Mouse (Mus musculus): ENCODE results near the gene Zfp275. TPM values are rescaled to one million over a fixed set of nuclear protein-coding genes. Genes with fewer than 3 reads are reported as not detected.

Gene Zfp275
- total and polyA plus RNA-seq, 3 experiments = 15.5 to 19.1 (median 17.9) TPM

DNA sequence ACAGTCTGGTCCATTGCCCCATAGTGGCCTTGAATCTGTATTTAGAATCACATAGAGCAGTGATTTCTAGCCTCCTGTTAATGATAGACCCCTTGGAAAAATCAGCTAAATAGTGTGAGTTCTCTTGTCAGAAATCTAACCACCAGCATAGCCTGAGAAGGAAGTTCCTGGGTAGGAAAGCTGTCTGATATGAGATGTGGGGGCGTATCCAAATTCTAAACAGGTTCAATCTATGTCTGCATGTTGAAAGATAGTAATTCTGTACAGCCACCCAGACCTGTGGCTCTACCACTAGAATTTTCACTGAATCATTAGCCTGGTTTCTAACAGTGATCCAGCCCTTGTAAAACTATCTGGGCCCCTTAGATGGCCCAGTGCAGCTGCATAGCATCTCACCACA, 1.4 kb downstream of the Zfp275 start:
- peak overlapping the region; percentile 89 for H3K9ac ChIP-seq (ENCODE audit: insufficient read depth, low read depth)
- peaks cover 24% of the 10 kb centered on the region for H3K79me2 ChIP-seq (replicated peaks; ENCODE audit: control insufficient read depth, extremely low read depth, insufficient read depth, poor library complexity, severe bottlenecking)
- H3K4me3 ChIP-seq (replicated peaks in 1 of 3; ENCODE audit: low read depth in 2 of 3, low read length in 2 of 3, poor library complexity in 1 of 3) = peak overlapping the region; percentile 59 to 97 (median 79)
- H3K27me3 ChIP-seq (replicated peaks) = no peaks in the 10 kb centered on the region
- in situ Hi-C loops (cut with MboI; ENCODE audit: low pct_ligation_motif_present, low pct_unique_long_range_greater_than_20kb, low sequenced_read_pairs) (no loop called here), dilution Hi-C loops (cut with MboI; ENCODE audit: extremely low pct_ligation_motif_present, extremely low pct_unique_long_range_greater_than_20kb, low sequenced_read_pairs) (no loop called here)
- H3K36me3 ChIP-seq (replicated peaks in 1 of 2; ENCODE audit: control insufficient read depth in 1 of 2, insufficient read depth in 1 of 2, low read length in 1 of 2) = peaks cover 0 to 13% of the 10 kb centered on the region in 2 experiments
- peaks cover 0 to 22% of the 10 kb centered on the region in 2 experiments; a peak in 2 of 4 replicates for H3K4me1 ChIP-seq (ENCODE audit: control insufficient read depth in 1 of 2, insufficient read depth in 2 of 2)
- no peak overlapping the region for H3K27ac ChIP-seq (ENCODE audit: insufficient read depth, low read depth)
- DNase-seq (ENCODE audit: extremely low read depth) = no peak
- TF ChIP-seq JUND (conservative IDR thresholded peaks at IDR 0.05; ENCODE audit: low read depth, low read length) (no peak), HCFC1 (IDR thresholded peaks at IDR 0.05; ENCODE audit: low read depth, low read length) (no peak), USF1 (IDR thresholded peaks at IDR 0.05; ENCODE audit: low read depth, low read length) (no peak), ZKSCAN1 (IDR thresholded peaks at IDR 0.05; ENCODE audit: borderline replicate concordance, low read depth, low read length) (no peak), MAFK (IDR thresholded peaks at IDR 0.05; ENCODE audit: insufficient replicate concordance, low read length) (no peak), SIN3A (IDR thresholded peaks at IDR 0.05; ENCODE audit: low read length) (no peak), SMC3 (IDR thresholded peaks at IDR 0.05; ENCODE audit: low read depth, low read length) (no peak), E2F4 (IDR thresholded peaks at IDR 0.05; ENCODE audit: insufficient replicate concordance, low read depth, low read length) (no peak), TBP (conservative IDR thresholded peaks at IDR 0.05; ENCODE audit: low read depth, low read length) (no peak), BHLHE40 (IDR thresholded peaks at IDR 0.05; ENCODE audit: low read depth, low read length) (no peak), TCF12 (IDR thresholded peaks at IDR 0.05; ENCODE audit: low read depth, low read length) (no peak), CHD1 (IDR thresholded peaks at IDR 0.05; ENCODE audit: low read depth, low read length) (no peak), NELFE (IDR thresholded peaks at IDR 0.05; ENCODE audit: low read depth, low read length) (no peak), IRF4 (IDR thresholded peaks at IDR 0.05; ENCODE audit: low read depth, low read length) (no peak), ZMIZ1 (IDR thresholded peaks at IDR 0.05; ENCODE audit: low read depth, low read length) (no peak), POLR2AphosphoS2 (IDR thresholded peaks at IDR 0.05; ENCODE audit: low read depth, low read length) (no peak)
- H3K9me3 ChIP-seq (replicated peaks; ENCODE audit: low read length) = no peaks in the 10 kb centered on the region
- H3K4me2 ChIP-seq (ENCODE audit: insufficient read depth, low read depth, poor library complexity, severe bottlenecking) = peak overlapping the region; percentile 87; the same call in 1 of the 2 replicates

GRCm38 (mm10) chrX:73344346-73344745, 1.9 kb downstream of the Zfp275 start:
- Histone ChIP-seq H3K36me3 (replicated peaks in 1 of 2; ENCODE audit: control insufficient read depth in 1 of 2, insufficient read depth in 1 of 2, low read length in 1 of 2) (peaks cover 0 to 13% of the 10 kb centered on the region in 2 experiments), H3K4me2 (ENCODE audit: insufficient read depth, low read depth, poor library complexity, severe bottlenecking) (peak overlapping the region; percentile 29), H3K27me3 (replicated peaks) (no peaks in the 10 kb centered on the region), H3K4me1 (ENCODE audit: control insufficient read depth in 1 of 2, insufficient read depth in 2 of 2) (peaks cover 0 to 22% of the 10 kb centered on the region in 2 experiments; a peak in 2 of 4 replicates), H3K9ac (ENCODE audit: insufficient read depth, low read depth) (no peak overlapping the region), H3K4me3 (replicated peaks in 1 of 3; ENCODE audit: low read depth in 2 of 3, low read length in 2 of 3, poor library complexity in 1 of 3) (no peak overlapping the region), H3K79me2 (replicated peaks; ENCODE audit: control insufficient read depth, extremely low read depth, insufficient read depth, poor library complexity, severe bottlenecking) (peaks cover 24% of the 10 kb centered on the region), H3K27ac (ENCODE audit: insufficient read depth, low read depth) (no peak overlapping the region), H3K9me3 (replicated peaks; ENCODE audit: low read length) (no peaks in the 10 kb centered on the region)
- dilution Hi-C loops (cut with MboI; ENCODE audit: extremely low pct_ligation_motif_present, extremely low pct_unique_long_range_greater_than_20kb, low sequenced_read_pairs) = no loop called here
- in situ Hi-C loops (cut with MboI; ENCODE audit: low pct_ligation_motif_present, low pct_unique_long_range_greater_than_20kb, low sequenced_read_pairs) = no loop called here
- no peak for DNase-seq (ENCODE audit: extremely low read depth)
- TF ChIP-seq EP300 (IDR thresholded peaks at IDR 0.05; ENCODE audit: low read length) (no peak), MAZ (IDR thresholded peaks at IDR 0.05; ENCODE audit: low read depth, low read length) (no peak), ETS1 (conservative IDR thresholded peaks at IDR 0.05; ENCODE audit: low read depth, low read length) (no peak), POLR2A (IDR thresholded peaks at IDR 0.05; ENCODE audit: low read depth, low read length) (no peak), RAD21 (IDR thresholded peaks at IDR 0.05; ENCODE audit: low read depth, low read length) (no peak)
